8 mouse cellular contexts compared by ENCODE assay signal in the genomic region with DNA sequence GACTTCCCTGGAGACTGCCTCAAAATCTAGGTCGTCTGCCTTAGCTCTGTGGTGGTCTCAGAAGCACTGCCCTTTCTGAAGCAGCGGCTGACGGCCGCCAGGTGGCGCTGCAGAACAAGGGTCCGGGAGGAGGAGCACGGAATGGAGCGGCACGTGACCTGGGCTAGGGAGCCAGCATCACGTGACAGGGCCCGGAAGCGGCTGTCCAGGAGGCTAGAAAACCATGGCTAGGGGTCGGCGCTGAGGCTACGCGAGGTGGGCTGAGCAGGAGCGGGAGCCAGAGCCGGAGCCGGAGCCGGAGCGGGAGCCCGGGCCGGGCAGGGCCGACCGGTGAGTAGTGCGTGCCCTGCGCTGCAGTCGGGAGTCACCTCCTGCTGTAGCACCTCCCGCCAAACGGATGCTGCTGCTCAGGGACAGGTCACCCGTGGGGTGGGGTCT. TPM values are rescaled to one million over a fixed set of nuclear protein-coding genes. Genes with fewer than 3 reads are reported as not detected.
DNase-seq lines count a peak whose midpoint lies in the region; ATAC-seq lines count a peak whose summit lies in the region.

Gene Slc36a1 (plus strand): TSS at position 192 of the 438 bp plus-strand sequence.

- no peak within 1 kb of the TSS for H3K27ac ChIP-seq in heart, embryonic 14.5 days (replicated peaks in 1 of 2; ENCODE audit: control insufficient read depth in 1 of 2, insufficient read depth in 1 of 2, low read depth in 2 of 2, low read length in 2 of 2)
- H3K27ac ChIP-seq in liver, embryonic 13.5 days: no peak within 1 kb of the TSS
- no peak within 1 kb of the TSS for H3K27ac ChIP-seq in stomach, embryonic 16.5 days (ENCODE audit: low read length)

- H3K4me2 ChIP-seq in heart, embryonic 14.5 days (ENCODE audit: low read length): peak within 1 kb of the TSS; percentile 81
- peak within 1 kb of the TSS; percentile 91 for H3K4me2 ChIP-seq in liver, embryonic 13.5 days
- H3K4me2 ChIP-seq in stomach, embryonic 16.5 days (ENCODE audit: low read depth, low read length): peak within 1 kb of the TSS; percentile 98

- peak; percentile 93 for ATAC-seq in erythroid progenitor cell, adult 5-6 weeks (replicated peaks; ENCODE audit: low FRiP score, poor library complexity, severe bottlenecking)
- ATAC-seq in heart, embryonic 14.5 days (ENCODE audit: insufficient number of reproducible peaks, insufficient read depth, low FRiP score, low read depth): peak; percentile 91
- peak; percentile 79 for ATAC-seq in liver, embryonic 13.5 days (ENCODE audit: low read depth)
- ATAC-seq in stomach, embryonic 16.5 days (ENCODE audit: insufficient read depth, low FRiP score): peak; percentile 92

- H3K9me3 ChIP-seq in heart, embryonic 14.5 days (ENCODE audit: control insufficient read depth, low read length): no peaks in the 10 kb centered on the region
- H3K9me3 ChIP-seq in liver, embryonic 13.5 days (replicated peaks): no peaks in the 10 kb centered on the region
- no peaks in the 10 kb centered on the region for H3K9me3 ChIP-seq in stomach, embryonic 16.5 days (replicated peaks; ENCODE audit: control insufficient read depth, low read length)

- peak; percentile 93 for DNase-seq in CD4-positive helper T cell, adult 2 months (ENCODE audit: low read depth, low spot score)
- DNase-seq in brain, embryonic 18.5 days (ENCODE audit: low read depth, low spot score): peak; percentile 83
- peak; percentile 96 for DNase-seq in kidney, postnatal 14 days
- DNase-seq in liver, embryonic 13.5 days: peak; percentile 89
- DNase-seq in neural tube, embryonic 10.5 days (ENCODE audit: extremely low spot score, low spot score): peak; percentile 98

- no peaks in the 10 kb centered on the region for H3K36me3 ChIP-seq in heart, embryonic 14.5 days (ENCODE audit: control insufficient read depth, insufficient read depth, low read length)
- 0 out of 2 replicates have a peak, but pooled peaks cover 3% of the 10 kb centered on the region for H3K36me3 ChIP-seq in liver, embryonic 13.5 days
- no peaks in the 10 kb centered on the region for H3K36me3 ChIP-seq in stomach, embryonic 16.5 days (ENCODE audit: control insufficient read depth, insufficient read depth, low read length)

- H3K4me3 ChIP-seq in heart, embryonic 14.5 days (ENCODE audit: control insufficient read depth in 1 of 2, insufficient read depth in 1 of 2, low read depth in 1 of 2, low read length in 2 of 2): peak within 1 kb of the TSS; percentile 58 to 68
- H3K4me3 ChIP-seq in liver, embryonic 13.5 days (replicated peaks): peak within 1 kb of the TSS; percentile 87
- H3K4me3 ChIP-seq in stomach, embryonic 16.5 days (replicated peaks; ENCODE audit: low read length): peak within 1 kb of the TSS; percentile 86

- H3K27me3 ChIP-seq in heart, embryonic 14.5 days (ENCODE audit: control insufficient read depth, insufficient read depth, low read length): no peaks in the 10 kb centered on the region
- no peaks in the 10 kb centered on the region for H3K27me3 ChIP-seq in liver, embryonic 13.5 days
- H3K27me3 ChIP-seq in stomach, embryonic 16.5 days (ENCODE audit: control insufficient read depth, insufficient read depth, low read length): no peaks in the 10 kb centered on the region

- 0% methylated on average over 31 of the region's 31 CpGs for WGBS in heart, embryonic 14.5 days
- under 1% methylated on average over 31 of the region's 31 CpGs for WGBS in liver, embryonic 13.5 days (ENCODE audit: insufficient replicate concordance)
- under 1% methylated on average over 31 of the region's 31 CpGs for WGBS in stomach, embryonic 16.5 days

- H3K4me1 ChIP-seq in heart, embryonic 14.5 days (ENCODE audit: control insufficient read depth in 2 of 2, insufficient read depth in 2 of 2, low read length in 2 of 2): 0 out of 4 replicates have a peak, but pooled peaks cover 0 to 2% of the 10 kb centered on the region in 2 experiments
- H3K4me1 ChIP-seq in liver, embryonic 13.5 days (replicated peaks): peaks cover 27% of the 10 kb centered on the region
- peaks cover 4% of the 10 kb centered on the region for H3K4me1 ChIP-seq in stomach, embryonic 16.5 days (ENCODE audit: control insufficient read depth, insufficient read depth, low read length)

- H3K9ac ChIP-seq in heart, embryonic 14.5 days (ENCODE audit: low read length): peak within 1 kb of the TSS; percentile 77
- peak within 1 kb of the TSS; percentile 84 for H3K9ac ChIP-seq in liver, embryonic 13.5 days
- H3K9ac ChIP-seq in stomach, embryonic 16.5 days (ENCODE audit: low read length): peak within 1 kb of the TSS; percentile 78

RNA-seq across cellular contexts. Expression of gene Slc36a1, which starts in this region (rescaled TPM):
- 2.5 and 5.8 TPM in 2 replicates for total RNA-seq in erythroid progenitor cell, adult 5-6 weeks (2015; ENCODE audit: low replicate concordance)
- total RNA-seq in erythroid progenitor cell, adult 5-6 weeks (2017; ENCODE audit: low replicate concordance): 1.5 and 1.8 TPM in 2 replicates
- polyA plus RNA-seq in heart, embryonic 14.5 days (2014; fragmentation: Nextera tagmentation; extraction: Ambion mirVana): 1.6 and 1.8 TPM in 2 replicates
- polyA plus RNA-seq in liver, embryonic 13.5 days (2015; fragmentation: Nextera tagmentation; extraction: Ambion mirVana): 1.4 and 1.8 TPM in 2 replicates
- polyA plus RNA-seq in stomach, embryonic 16.5 days (2015; fragmentation: Nextera tagmentation; extraction: Ambion mirVana): 1.9 and 2.3 TPM in 2 replicates
